Mouse (Mus musculus) R1 (cell line): Measurements from ENCODE around the gene Rev3l.

ENCODE experiments used
- DNase-seq: peaks from one replicate; pipeline ENCODE4 v3.0.0-alpha.2; 2018; ENCODE audit warnings: low read depth, low spot score

Gene Rev3l

DNA sequence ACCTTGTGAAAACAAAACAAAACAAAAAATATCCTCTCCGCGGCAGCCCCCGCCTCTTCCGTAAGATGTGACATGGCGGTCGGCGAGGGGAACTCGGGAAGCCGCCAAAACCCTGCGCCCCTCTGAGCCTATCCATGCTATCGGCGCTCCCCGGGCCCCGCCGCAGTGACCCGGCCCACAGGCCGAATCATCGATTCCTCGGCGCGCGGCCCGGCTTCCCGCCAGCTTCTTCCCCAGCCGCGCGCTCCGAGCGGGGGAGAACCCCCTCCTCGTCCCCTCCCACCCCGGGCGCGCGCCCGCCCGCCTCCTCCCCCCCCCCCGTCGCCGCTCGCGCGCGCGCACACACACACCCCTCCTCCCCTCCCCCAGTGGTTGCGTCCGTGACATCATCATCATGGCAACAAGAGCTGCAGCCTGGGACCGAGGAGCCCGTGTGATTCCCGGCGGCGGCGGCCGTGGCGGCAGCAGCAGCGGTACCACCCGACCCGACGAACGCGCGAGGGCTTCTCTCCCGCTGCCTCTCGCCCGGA lies at the start of gene Rev3l:
Rev3l (plus strand) TSS at position 383 of the 530 bp plus-strand sequence.
- peak; percentile 93 for DNase-seq

DNA sequence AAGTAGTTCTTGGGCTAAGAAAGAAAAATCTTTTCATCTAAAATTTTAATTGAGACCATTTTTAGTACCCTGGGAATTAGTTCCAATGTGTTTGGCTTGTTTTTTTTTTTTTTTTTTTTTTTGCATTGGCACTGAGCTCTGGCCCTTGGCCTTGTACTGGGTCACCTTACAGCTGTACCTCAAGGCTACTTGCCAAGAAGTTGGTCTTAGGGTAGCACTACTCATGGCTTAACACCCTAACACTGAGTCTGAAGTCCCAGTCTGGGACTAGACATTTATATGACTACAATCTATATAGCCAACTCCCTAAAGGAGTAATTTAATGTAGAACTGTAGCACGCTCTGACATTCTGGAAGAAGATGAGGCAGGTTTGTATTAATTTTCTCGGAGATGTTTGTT lies 49.4 kb upstream of the Rev3l start:
- no peak for DNase-seq

DNA sequence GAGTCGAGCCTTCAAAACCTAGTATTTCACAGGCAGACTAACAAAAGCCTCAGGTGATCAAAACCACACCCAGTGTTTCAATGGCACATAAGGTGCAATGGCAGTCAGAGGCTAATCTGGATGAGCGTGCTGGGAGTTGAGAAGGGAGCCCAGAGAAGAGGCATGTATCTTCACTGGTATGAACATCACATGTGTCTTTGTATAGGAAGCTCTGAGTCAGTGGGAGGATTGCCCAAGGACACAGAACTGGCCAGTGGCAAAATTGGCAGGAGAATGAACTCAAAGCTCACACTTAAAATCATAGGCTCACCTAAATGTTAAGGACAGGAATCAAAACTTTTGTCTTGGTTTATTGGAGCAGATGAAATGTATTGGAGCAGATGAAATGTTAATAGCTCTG lies 48.4 kb upstream of the Rev3l start:
- DNase-seq, result no peak

DNA sequence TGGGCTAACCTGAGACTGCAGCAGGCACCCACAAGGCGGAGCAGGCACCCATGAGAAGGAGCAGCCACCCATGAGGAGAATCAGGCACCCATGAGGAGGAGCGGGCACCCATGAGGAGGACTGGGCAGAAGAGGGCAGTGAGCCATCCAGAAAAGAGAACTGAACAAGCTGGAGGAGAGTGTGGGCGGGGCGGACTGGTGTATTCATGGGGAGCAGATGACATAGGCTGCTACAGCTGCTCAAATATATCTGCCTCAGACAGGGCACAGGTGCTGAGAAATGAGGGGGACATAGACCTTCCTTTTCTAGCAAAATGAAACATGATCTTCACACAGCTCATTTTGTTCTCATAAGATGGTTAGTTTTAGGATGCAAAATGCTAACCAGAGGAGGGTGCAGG lies 45.1 kb upstream of the Rev3l start:
- DNase-seq, result no peak

DNA sequence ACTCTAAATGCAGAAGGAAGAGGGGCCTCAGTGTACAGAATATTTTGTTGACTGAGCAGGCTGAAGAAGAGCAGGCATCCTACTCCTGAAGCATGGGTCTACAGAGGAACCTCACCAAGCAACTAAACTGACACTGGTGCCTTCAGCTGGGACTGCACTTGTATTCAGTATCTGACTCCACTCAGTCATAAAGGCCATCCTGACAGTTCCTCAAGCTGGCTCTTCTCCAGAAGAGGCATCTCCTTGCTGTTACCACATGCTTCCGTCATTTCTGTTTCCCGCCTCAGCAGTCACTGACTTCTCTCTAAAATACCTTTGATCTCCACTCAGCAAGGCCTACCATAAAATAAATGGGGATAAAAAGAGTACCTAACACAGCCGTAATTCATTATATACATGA lies 44.1 kb upstream of the Rev3l start:
- DNase-seq, result no peak

DNA sequence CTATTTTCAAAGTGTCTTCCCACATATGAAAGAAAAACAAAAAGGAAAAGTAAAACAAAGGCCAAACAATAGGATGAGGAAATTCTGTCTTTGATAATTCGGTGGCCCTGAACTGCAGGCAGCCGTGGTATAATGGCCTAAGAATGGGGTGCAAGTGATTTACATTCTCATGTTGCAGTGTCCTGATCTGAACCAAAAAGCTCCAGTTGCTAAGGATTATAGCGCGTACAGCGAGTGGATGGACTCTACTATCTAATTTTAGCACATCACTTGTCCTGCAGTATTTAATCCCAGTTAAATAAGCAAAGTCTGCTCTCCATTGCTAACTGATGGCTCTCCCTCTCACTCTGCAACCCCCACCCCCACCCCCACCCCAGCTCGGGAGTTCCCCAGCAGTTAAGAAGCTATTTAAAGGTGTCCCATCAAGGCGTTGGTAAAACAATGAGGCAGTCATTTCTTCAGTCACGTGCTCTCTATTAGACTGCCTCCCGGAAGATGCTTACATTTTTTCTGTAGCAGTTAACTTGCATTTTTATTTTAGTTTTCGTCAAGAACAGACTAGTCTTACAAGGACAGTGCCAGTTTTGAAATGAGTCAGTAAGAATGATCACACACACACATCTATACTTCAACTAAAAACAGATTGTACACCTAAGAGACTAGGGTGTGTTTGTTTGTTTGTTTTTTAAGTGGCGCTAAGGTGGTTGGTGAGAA lies 40.4 kb upstream of the Rev3l start:
- DNase-seq, result no peak

DNA sequence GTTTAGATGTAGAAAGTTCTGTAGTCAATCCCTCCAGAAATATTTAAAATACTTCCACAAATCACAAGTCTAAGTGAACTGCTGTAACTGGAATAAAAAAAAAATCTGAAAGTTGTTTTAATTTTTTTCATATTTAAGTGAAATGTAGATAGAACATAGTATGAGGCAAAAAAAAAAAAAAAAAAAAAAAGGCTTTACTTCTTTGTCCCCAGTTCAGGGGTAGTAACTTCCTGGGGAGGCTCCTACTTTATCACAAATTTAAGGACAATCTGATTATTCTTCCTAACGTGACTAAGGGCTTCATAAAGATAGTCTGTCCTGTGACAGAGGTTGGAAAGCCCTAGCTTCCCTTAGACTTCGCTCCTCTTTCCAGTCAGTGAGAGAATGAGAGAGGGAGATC lies 39.8 kb upstream of the Rev3l start:
- DNase-seq, result no peak

DNA sequence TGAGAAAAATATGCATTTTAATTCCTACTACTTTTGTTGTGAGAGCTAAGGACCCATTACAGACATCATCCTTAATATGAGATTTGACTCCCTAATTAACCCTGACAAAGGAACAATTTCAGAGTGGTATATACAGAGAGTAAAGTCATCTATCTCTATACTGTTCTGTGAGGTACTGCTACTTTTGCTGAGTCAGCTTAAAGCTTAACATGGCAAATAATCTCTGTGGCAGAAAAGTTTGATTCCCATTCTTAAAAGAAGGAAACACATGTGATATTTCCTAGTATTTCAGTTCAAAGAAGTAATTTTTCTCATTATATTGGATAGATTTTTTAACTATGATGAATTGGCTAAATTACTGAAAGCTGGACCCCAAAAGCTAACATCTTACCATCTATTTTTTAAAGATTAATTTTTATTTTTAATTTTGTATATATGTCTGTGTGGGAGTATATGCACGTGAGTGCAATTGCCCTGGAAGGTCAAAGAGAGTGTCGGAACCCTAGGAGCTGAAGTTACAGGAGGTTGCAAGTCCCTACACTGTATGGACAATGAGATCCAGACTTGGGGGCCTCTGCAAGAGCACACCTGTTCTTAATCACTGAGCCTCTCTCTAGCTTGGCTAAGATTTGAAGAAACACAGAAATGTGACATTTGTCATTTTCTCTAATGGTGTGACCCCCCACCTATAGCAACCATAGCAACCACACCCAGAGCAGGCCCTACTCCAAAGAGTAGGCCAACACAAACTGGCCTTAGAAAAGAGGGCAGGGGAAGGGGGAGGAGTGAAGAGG lies 24.0 kb upstream of the Rev3l start:
- DNase-seq, result no peak

DNA sequence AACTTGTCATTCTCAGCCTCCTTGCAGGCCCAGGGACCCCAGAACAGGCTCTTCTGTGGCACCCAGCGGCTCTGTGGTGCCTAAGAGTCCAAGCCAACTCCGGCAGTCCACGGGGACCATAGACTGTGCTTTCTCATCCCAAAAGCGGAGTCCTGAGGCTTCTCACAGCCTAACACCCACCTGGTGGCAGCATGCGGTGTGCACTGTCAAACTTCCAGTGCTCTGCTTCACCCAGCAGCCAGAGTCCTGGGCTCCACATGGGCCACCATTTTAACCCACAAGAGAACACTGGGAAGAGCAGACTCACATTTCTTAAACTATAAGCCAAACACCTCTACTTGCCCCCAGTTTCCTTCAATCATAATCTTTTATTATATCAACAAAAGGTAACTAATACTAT lies 15.0 kb upstream of the Rev3l start:
- peak; percentile 79 for DNase-seq

DNA sequence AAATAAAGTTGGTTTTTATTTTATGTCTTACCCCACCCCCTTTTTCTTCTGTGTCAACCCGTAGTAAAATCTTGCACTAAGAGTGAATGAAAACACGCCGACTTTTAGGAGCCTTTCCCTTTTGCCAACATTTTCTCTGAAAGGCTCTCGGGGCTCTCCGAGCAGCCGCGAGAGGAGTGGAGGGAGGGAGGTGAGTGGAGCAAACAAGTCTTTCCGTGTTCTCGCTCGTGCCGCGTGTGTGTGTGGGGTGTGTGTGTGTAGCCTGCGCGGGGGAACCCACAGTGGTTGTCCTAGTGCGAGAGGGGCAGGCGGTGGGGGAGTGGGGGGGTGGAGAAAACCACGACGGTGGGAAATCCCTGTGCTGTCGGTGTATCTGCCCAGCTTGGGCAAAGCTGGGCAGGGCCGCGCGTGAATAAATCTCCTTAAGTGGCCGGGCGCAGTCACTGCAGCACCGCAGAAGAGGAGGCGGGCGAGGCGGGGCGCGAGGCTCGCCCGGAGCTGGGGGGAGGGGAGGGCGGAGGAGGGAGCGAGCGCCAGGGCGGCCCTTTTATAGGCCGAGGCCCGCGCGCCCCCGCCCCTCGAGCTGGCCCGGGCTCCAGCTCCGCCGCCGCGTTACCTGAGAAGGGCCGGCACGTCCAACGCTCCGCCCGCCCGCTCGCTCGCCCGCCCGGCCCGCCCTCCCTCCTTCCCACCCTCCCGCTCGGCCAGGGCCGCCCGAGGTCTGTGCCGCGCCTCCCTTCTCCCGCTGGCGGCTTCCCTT lies 762 bp upstream of the Rev3l start:
- peak; percentile 91 for DNase-seq

DNA sequence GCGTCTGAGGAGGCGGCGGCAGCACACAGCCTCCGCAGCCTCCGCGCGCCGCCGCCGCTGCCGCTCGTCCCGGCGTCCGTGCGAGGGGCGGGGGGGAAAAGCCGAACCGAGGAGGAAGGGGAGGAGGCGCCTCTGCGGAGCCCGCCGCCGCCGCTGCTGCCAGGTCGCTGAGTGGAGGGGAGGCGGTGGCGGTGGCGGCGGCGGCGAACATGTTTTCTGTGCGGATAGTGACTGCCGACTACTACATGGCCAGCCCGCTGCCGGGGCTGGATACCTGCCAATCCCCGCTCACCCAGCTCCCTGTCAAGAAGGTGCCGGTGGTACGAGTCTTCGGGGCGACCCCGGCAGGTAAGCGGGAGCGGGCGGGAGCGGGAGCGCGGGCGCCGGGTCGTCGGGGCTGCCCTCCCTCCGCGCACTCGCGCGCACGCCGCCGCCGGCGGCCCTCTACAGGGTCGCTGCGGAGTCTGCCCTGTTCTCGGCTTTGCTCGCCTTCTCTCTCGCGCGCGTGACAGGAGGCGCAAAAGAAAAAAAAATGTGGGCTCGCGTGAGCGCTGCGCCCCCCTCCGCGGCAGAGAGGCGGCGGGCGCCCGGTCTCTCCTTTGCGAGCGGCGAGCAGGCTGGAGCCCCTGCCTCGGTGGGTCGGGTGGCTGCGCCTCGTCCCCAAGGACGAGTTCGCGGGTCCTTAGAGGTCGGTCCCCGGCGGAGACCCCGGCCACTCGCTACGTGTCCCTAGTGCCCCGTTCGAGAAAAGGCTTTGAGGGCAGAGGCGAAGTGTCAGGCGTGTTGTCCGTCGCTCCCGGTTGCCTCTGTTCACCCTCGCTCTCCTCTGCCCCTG lies 565 bp downstream of the Rev3l start:
- DNase-seq, result peak; percentile 80

DNA sequence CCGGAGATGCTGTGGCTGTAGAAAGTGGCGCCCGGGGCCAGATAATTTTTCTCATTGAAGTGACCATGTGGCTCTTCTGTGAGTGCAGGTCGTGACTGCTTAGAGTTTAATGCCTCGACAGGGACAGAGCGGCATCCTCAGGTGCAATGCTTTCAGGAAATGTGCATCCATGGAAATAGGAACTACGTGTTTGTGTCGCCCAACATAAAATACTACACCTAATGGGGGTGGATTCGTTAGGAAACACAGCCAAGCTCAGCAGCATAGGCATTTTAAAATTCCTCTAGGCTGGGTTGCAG lies 1.1 kb downstream of the Rev3l start:
- DNase-seq, result no peak

DNA sequence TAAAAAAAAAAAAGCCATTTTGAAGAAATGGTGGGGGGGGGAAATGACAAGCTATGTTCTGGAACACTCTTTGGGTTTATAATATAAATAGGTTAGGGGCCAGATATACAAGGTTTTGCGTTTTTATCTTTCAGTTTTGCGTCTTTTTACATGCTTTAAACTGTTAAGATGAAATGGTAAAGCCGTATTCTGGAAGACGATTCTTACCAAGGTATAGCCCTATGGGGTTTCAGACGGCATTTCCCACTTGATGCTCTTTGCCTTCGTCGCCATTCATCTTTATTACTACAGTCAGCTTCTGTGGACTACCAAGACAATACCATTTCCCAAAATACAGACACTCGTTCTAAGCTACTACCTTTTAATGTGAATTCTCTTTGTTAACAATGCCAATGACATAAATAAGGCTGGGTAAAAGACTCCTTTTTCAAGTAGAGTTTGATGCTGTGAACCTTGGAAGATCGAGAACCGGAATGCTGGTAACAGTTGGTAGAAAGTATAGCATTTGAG lies 1.6 kb downstream of the Rev3l start:
- DNase-seq, result no peak

DNA sequence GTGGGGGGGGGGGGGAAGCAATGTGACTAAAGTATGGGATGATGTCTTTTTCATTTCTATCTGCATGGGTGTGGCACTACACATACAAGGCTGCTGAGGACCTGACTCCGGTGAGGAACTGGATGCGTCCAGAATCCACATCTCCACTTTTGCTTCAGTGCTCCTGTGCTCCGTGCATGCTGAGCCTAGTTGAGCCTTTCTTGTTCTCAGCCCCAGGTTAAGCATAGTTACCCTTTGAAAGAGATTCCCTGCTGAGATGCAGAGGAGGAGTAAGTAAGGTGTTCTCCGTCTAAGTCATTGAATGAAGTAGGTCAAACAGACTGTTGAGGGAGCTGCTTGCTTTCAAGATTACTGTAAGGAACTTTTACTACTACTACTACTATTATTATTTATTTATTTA lies 4.3 kb downstream of the Rev3l start:
- peak; percentile 95 for DNase-seq

DNA sequence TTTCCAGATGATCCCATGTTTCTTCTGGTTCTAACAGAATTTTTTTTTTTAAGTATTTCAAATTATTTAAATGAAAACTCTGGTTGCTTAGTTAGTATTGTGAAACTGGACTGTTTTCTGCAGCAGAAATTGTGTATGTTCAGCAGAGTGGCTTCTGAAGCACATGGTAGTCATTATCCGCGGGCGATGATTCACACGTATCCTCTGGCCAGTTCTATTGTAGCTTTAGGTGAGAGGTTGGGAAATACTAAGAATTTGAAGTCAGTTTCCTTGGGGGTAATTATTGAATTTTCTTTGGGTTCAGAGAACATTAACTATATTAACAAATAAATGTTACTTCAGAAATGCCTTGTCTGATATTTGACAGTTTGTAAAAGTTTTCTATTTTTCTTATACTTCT lies 10.1 kb downstream of the Rev3l start:
- DNase-seq, result no peak

DNA sequence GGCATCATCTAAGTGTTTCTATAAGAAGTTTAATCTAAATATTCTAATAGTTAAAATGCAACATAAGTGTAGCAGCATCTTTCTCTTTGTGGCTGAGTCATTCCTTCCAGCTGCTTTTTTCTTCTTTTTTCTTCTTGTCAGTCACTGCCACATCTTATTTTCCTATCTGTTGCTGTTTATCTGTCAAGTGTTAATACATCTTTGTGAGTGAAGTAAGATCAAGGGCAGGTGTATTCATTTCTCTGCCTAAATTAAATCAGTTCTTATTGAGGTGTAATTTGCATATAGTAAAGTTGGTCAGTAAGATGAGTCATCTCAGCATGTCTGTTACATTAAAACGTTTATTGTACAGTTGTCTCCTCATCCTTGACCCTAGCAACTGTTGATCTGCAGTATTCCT lies 32.8 kb downstream of the Rev3l start:
- no peak for DNase-seq

DNA sequence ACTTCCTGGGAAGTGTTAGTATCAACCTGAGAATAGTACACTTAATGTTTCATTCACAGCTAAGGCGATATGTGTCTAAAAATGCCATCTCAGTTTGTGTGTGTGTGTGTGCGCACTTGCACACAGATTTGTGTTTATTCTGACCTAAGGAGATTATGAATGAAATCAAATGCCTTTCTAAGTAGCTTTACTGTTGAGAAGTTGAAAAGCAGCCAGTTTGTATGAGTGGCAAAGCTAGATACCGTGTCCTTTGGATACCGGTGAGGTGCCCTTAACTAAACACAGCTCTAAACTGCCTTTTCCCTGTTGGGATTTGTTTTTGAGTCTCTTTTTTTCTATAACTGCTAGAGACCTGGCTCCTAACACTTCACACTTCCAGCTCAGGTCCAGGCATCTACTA lies 34.8 kb downstream of the Rev3l start:
- DNase-seq, result no peak

DNA sequence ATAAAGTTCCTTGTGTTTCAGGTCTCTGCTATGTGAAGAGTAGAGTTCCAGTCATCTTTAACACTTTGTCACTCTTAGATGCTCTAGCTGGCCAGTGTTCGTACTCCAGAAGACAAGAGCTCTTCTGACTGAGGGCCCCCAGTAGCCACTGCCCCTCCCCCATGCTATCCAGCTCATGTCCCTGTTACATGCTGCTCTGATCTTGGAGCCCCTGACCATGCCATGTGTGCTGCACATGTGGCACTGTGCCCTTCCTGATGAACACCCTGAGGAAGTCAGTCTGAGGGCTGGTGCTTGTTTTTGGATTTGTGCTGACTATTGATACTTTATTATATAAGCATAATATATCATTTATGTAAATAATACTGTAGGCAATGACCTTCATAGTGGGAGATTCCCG lies 40.3 kb downstream of the Rev3l start:
- no peak for DNase-seq

DNA sequence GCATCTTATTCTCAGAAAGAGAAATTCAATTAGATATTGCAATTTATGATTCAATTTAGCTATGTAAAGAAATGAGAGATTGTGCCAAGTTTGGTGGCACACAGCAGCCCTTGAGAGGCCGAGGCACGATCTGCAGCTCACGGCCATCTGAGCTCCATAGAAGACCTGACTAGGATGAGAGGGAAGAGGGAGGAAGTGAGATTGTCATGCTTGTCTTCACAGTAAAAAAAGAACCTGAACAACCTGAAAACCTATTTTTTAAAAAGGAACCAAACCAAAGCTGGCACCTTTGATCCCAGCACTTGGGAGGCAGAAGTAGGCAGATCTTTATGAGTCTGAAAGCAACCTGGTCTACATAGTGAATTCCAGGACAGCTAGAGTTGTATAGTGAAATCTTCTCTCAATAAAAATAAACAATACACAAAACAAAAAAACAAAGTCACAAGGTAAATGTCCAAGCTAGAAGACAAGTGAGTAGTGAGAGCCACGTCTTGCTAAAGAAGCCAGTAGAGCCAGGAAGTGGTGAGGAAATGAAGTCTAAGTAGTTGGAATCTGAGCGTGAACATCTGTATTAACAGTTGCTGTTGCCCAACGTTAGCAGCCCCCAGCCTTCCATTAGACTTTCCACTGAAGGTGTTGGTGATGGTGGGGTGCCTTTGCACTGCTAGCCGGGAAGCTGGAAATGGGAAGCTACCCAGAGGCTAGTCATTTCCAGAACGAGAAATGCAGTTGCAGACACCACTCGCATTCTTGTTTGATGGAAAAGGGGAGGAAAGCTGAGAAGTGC lies 42.2 kb downstream of the Rev3l start:
- no peak for DNase-seq

DNA sequence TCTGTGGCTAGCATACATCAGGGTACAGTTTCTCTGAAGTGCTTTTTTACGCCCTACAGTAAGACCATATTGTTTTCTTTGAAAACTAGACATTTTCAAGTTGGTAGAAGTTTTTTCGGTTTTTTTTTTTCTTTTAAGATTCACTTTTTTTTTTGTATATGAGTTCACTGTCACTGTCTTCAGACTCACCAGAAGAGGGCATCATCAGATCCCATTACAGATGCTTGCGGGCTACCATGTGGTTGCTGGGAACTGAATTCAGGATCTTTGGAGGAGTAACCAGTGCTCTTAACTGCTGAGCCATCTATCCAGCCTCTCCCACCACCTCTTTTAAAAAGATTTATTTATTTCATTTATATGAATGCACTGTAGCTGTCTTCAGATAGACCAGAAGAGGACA lies 45.0 kb downstream of the Rev3l start:
- peak; percentile 19 for DNase-seq

DNA sequence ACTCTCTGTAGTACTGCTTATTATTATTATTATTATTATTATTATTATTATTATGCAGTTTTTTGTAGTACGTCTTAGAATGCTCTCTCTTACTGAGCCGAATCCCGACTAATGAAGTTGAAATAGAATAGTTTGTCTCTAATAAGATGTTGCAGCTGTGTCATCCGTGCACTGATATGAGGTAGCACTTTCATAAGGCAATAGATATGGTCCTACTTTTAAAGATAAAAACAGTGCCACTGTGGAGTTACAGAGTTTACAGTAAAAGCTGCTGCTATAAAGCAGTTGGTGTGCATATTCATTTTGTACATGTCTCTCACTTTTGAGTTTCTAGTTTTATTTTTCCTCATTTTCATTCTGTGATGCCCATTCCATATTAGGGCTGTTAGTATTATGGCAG lies 46.4 kb downstream of the Rev3l start:
- DNase-seq, result no peak
